Mouse (Mus musculus): ENCODE measurements around the gene Slc31a1. TPM values are rescaled to one million over a fixed set of nuclear protein-coding genes. Genes with fewer than 3 reads are reported as not detected.

The Slc31a1 gene
- polyA plus RNA-seq, 1 experiment, result 29.3 TPM

DNA sequence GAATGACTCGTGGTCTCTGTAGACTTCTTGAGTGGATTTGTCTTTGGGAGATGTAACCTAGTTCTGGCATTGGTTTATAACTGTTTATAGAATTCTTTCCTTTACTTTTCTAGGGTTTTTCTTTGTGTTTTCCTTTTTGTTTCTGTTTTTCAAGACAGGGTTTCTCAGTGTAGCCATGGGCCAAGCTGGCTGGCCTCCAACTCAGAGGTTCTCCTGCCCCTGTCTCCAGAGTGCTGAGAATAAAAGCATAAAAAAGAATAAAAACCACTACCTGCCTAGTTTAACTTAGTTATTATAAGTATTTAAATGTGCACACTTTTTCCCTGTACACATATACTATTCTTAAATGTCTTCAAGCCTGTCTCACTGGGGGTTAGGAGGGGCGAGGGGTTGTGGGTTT is 49.8 kb downstream of the Slc31a1 start:
- Histone ChIP-seq H3K4me1 (ENCODE audit: control insufficient read depth, insufficient read depth, low read length) (0 out of 2 replicates have a peak, but pooled peaks cover 2% of the 10 kb centered on the region), H3K4me3 (replicated peaks; ENCODE audit: extremely low read depth, low read depth, low read length) (no peak overlapping the region)
- no peak for TF ChIP-seq POLR2A (IDR thresholded peaks at IDR 0.05; ENCODE audit: borderline replicate concordance, extremely low read depth, low read depth, low read length)
- no peak for TF ChIP-seq CTCF (IDR thresholded peaks at IDR 0.05; ENCODE audit: insufficient read depth, low read length)
- WGBS, result 75% methylated on average over 2 of the region's 2 CpGs
- DNase-seq, result no peak

DNA sequence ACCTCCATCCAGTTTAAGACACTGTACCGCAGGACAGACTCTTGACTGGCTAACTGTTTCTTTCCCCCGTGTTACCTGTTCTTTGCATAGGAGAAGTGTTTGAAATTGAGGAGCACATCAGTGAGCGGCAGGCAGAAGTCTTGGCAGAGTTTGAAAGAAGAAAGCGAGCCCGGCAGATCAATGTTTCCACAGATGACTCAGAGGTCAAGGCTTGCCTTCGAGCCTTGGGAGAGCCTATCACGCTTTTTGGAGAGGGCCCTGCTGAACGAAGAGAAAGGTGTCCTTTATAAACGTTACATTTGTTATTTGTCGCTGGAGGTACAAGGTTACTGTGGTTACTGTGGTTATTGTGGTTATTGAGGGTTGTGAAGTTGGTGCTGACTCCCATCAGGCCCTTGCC is 51.1 kb downstream of the Slc31a1 start:
- Histone ChIP-seq H3K4me3 (replicated peaks; ENCODE audit: extremely low read depth, low read depth, low read length) (no peak overlapping the region), H3K4me1 (ENCODE audit: control insufficient read depth, insufficient read depth, low read length) (0 out of 2 replicates have a peak, but pooled peaks cover 2% of the 10 kb centered on the region)
- no peak for TF ChIP-seq POLR2A (IDR thresholded peaks at IDR 0.05; ENCODE audit: borderline replicate concordance, extremely low read depth, low read depth, low read length)
- no peak for TF ChIP-seq CTCF (IDR thresholded peaks at IDR 0.05; ENCODE audit: insufficient read depth, low read length)
- 90% methylated on average over 10 of the region's 10 CpGs for WGBS
- no peak for DNase-seq

DNA sequence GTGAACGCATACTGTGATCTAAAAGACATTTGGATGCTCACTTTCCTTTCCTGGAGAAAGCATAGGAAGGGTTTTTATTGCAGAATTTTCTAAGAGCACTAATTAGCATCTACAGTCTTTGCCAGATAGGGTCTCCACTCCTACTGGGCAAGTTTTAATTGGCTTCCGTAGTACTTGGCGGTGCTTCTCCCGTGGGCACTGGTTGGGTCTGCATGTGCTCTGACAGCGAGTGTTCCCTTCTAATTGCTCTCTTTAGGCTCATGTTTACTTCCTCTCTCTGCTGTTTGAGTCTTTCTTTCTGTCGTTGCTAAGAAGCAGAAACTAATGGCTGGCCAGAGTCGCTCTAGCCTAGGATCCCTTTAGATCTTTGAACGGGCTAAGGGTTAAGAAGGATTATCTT is 57.9 kb downstream of the Slc31a1 start:
- 88% methylated on average over 8 of the region's 8 CpGs for WGBS

DNA sequence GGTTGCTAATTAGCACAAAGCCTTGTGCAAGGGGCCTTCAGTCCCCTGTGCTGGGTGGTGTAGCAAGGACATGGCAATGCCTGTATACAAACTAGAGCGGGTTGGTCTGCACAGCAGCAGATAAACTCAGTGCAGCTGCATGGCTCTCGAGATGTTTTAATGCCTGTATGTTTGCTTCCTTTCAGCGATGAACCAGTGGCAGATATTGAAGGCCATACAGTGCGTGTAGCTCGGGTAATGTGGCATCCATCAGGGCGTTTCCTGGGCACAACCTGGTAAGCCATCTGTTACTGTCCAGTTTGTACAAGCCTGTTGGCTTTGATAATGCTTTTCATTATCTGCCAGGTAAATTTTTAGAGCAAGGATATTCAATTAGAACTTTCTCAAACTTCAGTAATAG is 58.6 kb downstream of the Slc31a1 start:
- H3K4me1 ChIP-seq (ENCODE audit: control insufficient read depth, insufficient read depth, low read length), result no peaks in the 10 kb centered on the region
- 93% methylated on average over 6 of the region's 6 CpGs for WGBS
- no peak for DNase-seq
- TF ChIP-seq CTCF (IDR thresholded peaks at IDR 0.05; ENCODE audit: insufficient read depth, low read length), result no peak
- no peak overlapping the region for H3K4me3 ChIP-seq (replicated peaks; ENCODE audit: extremely low read depth, low read depth, low read length)

More for the DNA sequence above, 57.9 kb downstream of the Slc31a1 start:
- Histone ChIP-seq H3K4me3 (replicated peaks; ENCODE audit: extremely low read depth, low read depth, low read length) (no peak overlapping the region), H3K4me1 (ENCODE audit: control insufficient read depth, insufficient read depth, low read length) (no peaks in the 10 kb centered on the region)
- TF ChIP-seq POLR2A (IDR thresholded peaks at IDR 0.05; ENCODE audit: borderline replicate concordance, extremely low read depth, low read depth, low read length) (no peak), CTCF (IDR thresholded peaks at IDR 0.05; ENCODE audit: insufficient read depth, low read length) (no peak)
- DNase-seq, result no peak

DNA sequence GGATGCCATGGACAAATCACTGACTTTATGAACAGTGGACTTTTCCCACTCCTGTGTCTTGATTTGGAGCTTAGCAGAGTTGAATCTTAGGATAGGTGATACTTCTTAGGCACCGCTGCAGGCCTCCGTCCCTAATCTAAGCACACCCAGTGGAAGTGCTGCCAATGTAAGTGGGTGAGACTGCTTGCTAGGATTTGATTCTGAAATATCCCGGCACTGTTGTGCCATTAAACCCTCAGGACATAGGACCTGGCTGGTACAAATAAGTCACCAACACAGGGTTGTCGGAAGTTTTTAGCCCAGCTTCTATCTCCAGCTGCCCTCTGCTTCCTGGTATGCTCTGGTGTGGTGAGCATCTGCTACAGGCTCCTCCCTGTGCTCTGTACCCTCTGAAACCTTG is 65.4 kb downstream of the Slc31a1 start:
- no peaks in the 10 kb centered on the region for H3K4me1 ChIP-seq (ENCODE audit: control insufficient read depth, insufficient read depth, low read length)
- WGBS, result 96% methylated on average over 4 of the region's 4 CpGs
- no peak for TF ChIP-seq POLR2A (IDR thresholded peaks at IDR 0.05; ENCODE audit: borderline replicate concordance, extremely low read depth, low read depth, low read length)
- no peak for TF ChIP-seq CTCF (IDR thresholded peaks at IDR 0.05; ENCODE audit: insufficient read depth, low read length)
- H3K4me3 ChIP-seq (replicated peaks; ENCODE audit: extremely low read depth, low read depth, low read length), result no peak overlapping the region
- DNase-seq, result no peak

DNA sequence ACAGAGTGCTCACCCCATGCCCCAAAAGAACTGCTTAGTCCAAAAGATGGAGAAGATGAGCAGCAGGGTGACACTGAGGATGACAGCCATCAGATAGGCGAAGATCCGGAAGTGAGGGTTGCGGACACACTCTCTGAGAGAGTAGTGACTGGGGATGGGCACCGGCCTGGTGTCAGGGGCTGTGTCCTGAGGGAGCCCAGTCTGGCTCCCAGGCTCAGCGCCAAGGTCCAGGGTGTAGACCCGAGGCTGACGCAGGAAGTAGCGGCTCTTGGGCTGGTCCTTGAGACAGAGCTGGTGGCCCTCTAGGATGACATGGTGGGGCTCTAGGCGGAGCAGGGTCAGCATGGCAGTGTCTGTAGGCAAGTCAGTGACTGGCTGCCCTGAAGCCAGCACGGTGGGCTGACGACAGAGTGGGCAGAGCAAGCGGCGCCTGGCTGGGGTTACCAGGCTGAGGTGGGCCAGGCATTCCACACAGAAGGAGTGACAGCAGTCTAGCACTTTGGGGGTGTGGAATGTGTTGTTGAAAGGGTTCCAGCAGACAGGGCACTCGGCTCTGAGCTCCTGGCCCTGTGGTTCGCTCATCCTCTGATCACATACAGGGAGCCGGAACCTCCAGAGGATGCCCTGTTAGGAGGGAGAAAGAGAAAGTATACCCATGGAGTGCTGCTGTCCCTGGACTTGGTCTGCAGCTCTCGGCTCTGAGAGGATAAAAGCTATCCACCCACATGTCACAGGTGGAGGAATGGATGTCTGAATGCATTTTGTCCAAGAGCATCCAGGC is 67.6 kb downstream of the Slc31a1 start:
- no peaks in the 10 kb centered on the region for H3K4me1 ChIP-seq (ENCODE audit: control insufficient read depth, insufficient read depth, low read length)
- no peak for DNase-seq
- H3K4me3 ChIP-seq (replicated peaks; ENCODE audit: extremely low read depth, low read depth, low read length), result no peak overlapping the region
- WGBS, result 53% methylated on average over 17 of the region's 17 CpGs
- no peak for TF ChIP-seq POLR2A (IDR thresholded peaks at IDR 0.05; ENCODE audit: borderline replicate concordance, extremely low read depth, low read depth, low read length)
- no peak for TF ChIP-seq CTCF (IDR thresholded peaks at IDR 0.05; ENCODE audit: insufficient read depth, low read length)

DNA sequence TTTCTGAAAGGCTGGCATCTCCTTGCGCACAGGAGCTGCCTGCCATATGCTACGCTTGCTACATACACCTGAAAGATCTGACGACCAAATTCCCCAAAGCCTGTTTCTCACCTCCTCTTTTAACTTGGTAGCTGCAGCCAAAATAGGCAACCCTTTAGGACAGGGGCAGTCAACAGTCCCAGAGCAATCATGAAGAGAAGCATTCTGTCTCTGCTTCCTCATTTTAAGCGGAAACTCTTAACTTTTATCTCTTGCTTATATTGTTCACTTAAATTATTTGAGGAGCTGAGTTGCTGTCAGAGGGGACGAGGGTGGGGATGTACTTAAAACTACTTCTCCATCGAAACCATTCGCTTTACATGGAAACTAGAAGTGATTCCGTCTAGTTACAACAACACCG is 69.1 kb downstream of the Slc31a1 start:
- DNase-seq, result no peak
- Histone ChIP-seq H3K4me1 (ENCODE audit: control insufficient read depth, insufficient read depth, low read length) (no peaks in the 10 kb centered on the region), H3K4me3 (replicated peaks; ENCODE audit: extremely low read depth, low read depth, low read length) (no peak overlapping the region)
- 88% methylated on average over 9 of the region's 9 CpGs for WGBS
- TF ChIP-seq POLR2A (IDR thresholded peaks at IDR 0.05; ENCODE audit: borderline replicate concordance, extremely low read depth, low read depth, low read length) (no peak), CTCF (IDR thresholded peaks at IDR 0.05; ENCODE audit: insufficient read depth, low read length) (no peak)

DNA sequence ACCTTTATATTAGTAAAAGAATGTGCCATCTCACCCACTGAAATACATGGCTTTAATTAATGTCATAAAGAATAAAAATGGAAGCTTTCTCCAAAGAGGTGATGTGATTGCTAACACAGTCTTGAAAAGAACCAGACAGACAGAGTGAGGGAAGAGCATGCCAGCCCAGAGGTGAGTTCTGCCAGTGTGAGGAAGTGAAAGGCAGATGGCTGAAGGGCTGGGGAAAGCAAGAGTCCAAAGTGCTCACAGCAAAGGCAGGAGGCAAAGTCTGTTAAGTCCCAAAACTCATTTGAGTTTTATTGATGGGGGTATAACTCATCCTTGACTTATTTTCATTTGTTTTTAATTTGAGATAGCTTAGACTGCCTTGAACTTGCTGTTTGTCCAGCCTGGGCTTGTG is 70.2 kb downstream of the Slc31a1 start:
- no peak overlapping the region for H3K4me3 ChIP-seq (replicated peaks; ENCODE audit: extremely low read depth, low read depth, low read length)
- no peaks in the 10 kb centered on the region for H3K4me1 ChIP-seq (ENCODE audit: control insufficient read depth, insufficient read depth, low read length)
- no peak for DNase-seq
- TF ChIP-seq CTCF (IDR thresholded peaks at IDR 0.05; ENCODE audit: insufficient read depth, low read length) (no peak), POLR2A (IDR thresholded peaks at IDR 0.05; ENCODE audit: borderline replicate concordance, extremely low read depth, low read depth, low read length) (no peak)

DNA sequence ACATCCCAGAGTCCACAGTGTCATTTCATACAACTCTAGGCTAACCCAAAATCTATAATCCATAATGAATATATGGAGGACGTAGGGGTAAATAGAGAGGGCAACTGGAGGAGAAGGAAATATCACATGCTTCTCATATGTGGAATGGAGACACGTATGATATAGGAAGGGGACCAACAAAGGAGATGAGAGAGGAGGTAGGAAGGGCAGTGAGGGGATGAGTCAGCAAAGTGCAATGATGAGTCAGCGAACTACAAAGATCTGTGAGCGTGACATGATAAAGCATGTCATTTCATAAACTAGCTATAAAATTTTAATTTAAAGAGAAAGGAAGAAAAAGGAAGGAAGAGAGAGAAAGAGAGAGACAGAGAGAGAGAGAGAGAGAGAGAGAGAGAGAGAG is 71.0 kb downstream of the Slc31a1 start:
- H3K4me1 ChIP-seq (ENCODE audit: control insufficient read depth, insufficient read depth, low read length), result no peaks in the 10 kb centered on the region
- WGBS, result 69% methylated on average over 4 of the region's 4 CpGs
- no peak for TF ChIP-seq CTCF (IDR thresholded peaks at IDR 0.05; ENCODE audit: insufficient read depth, low read length)
- TF ChIP-seq POLR2A (IDR thresholded peaks at IDR 0.05; ENCODE audit: borderline replicate concordance, extremely low read depth, low read depth, low read length), result no peak
- DNase-seq, result no peak
- no peak overlapping the region for H3K4me3 ChIP-seq (replicated peaks; ENCODE audit: extremely low read depth, low read depth, low read length)

All from lung, adult 2 months (tissue).